Mouse (Mus musculus): ENCODE results near the gene Zfp282.

- TF ChIP-seq CTCF (IDR thresholded peaks at IDR 0.05) (no peak), EP300 (IDR thresholded peaks at IDR 0.05) (no peak)
Observed at GRCm38 (mm10) chr6:47917051-47917450, 40.0 kb downstream of the Zfp282 start.
